Mouse (Mus musculus) hindbrain, postnatal 0 days (tissue): ENCODE data around the gene Ubc. TPM values are rescaled to one million over a fixed set of nuclear protein-coding genes. Genes with fewer than 3 reads are reported as not detected.

ENCODE experiments used
- ATAC-seq: fragments of 200-750 bp; cut with Nextera tagmentation; 2 replicates; pipeline ENCODE4 v1.8.0; 2017; ENCODE audit warnings: mild to moderate bottlenecking, moderate TSS enrichment, moderate library complexity
- DNase-seq: peaks from one replicate; pipeline ENCODE4 v3.0.0-alpha.2; 2015; ENCODE audit warnings: low spot score
- H3K27ac ChIP-seq: fragments of 300-500 bp; sonication (generic); 2 replicates; pipeline ENCODE4 v1.5.1; 2014; ENCODE audit warnings: mild to moderate bottlenecking
- H3K27me3 ChIP-seq: fragments of 300-500 bp; sonication (generic); 2 replicates; pipeline ENCODE4 v1.6.1; 2014; ENCODE audit warnings: low read length, mixed read lengths; ENCODE audit not compliant: insufficient read depth
- H3K36me3 ChIP-seq: fragments of 300-500 bp; sonication (generic); 2 replicates; pipeline ENCODE4 v1.6.1; 2014; ENCODE audit warnings: low read length, mixed read lengths; ENCODE audit not compliant: insufficient read depth
- H3K4me1 ChIP-seq: fragments of 300-500 bp; sonication (generic); 2 replicates; pipeline ENCODE4 v1.6.1; 2014; ENCODE audit warnings: antibody characterized with exemption, low read length, mixed read lengths; ENCODE audit not compliant: insufficient read depth
- H3K4me2 ChIP-seq: fragments of 300-500 bp; sonication (generic); 2 replicates; pipeline ENCODE4 v1.6.1; 2014; ENCODE audit warnings: low read depth, mild to moderate bottlenecking, low read length, moderate library complexity, mixed read lengths
- H3K4me3 ChIP-seq: fragments of 300-500 bp; sonication (generic); 2 replicates; pipeline ENCODE4 v1.5.1; 2014; ENCODE audit warnings: low read length
- H3K9ac ChIP-seq: fragments of 300-500 bp; sonication (generic); replicated peaks from 2 replicates; pipeline ENCODE4 v1.6.1; 2014; ENCODE audit warnings: mild to moderate bottlenecking, low read length, moderate library complexity, mixed read lengths
- H3K9me3 ChIP-seq: fragments of 300-500 bp; sonication (generic); 2 replicates; pipeline ENCODE4 v1.6.1; 2016; ENCODE audit warnings: low read length, mixed read lengths
- CTCF ChIP-seq: IDR thresholded peaks from 2 replicates; pipeline ENCODE4 v1.5.1; 2016; ENCODE audit warnings: antibody characterized with exemption, control low read depth, low read depth
- WGBS: fragments of 180-500 bp; shearing (Covaris S2); extraction: QIAGEN DNeasy Blood & Tissue Kit; methylation state at CpG from one replicate; pipeline ENCODE4 v1.1.7; 2014; 5-methylcytosine and 5-hydroxymethylcytosine counted together
- polyA plus RNA-seq: library from polyadenylated mRNA; unstranded; fragments of >200 nt; fragmentation: Nextera tagmentation; extraction: Ambion mirVana; gene quantifications from 2 replicates; pipeline ENCODE4 v1.2.1, GENCODE M21; 2015
- total RNA-seq: library from RNA; depleted of rRNA; stranded (reverse); fragments of >200 nt; gene quantifications from 2 replicates; pipeline ENCODE4 v1.2.3, GENCODE M21; 2014

Ubc gene
- total and polyA plus RNA-seq, 2 experiments from 2014 or later = 911 to 1,219 TPM

GRCm38 (mm10) chr5:125404903-125405545, 15.0 kb upstream of the Ubc start:
- peak overlapping the region; percentile 92 for H3K27ac ChIP-seq
- H3K27me3 ChIP-seq = no peaks in the 10 kb centered on the region
- ATAC-seq (peak; percentile 55), DNase-seq (peak; percentile 75)
- H3K4me2 ChIP-seq = peak overlapping the region; percentile 83
- peak overlapping the region; percentile 46 for H3K4me3 ChIP-seq
- peak overlapping the region; percentile 67 for H3K9ac ChIP-seq
- H3K4me1 ChIP-seq = peaks cover 6% of the 10 kb centered on the region
- TF ChIP-seq CTCF = no peak
- WGBS = under 1% methylated on average over 28 of the region's 28 CpGs
- no peaks in the 10 kb centered on the region for H3K36me3 ChIP-seq
- H3K9me3 ChIP-seq = no peaks in the 10 kb centered on the region

GRCm38 (mm10) chr5:125404536-125404902, 14.5 kb upstream of the Ubc start:
- H3K9me3 ChIP-seq = no peaks in the 10 kb centered on the region
- WGBS = 1% methylated on average over 7 of the region's 7 CpGs
- H3K9ac ChIP-seq = peak overlapping the region; percentile 67
- H3K27me3 ChIP-seq = no peaks in the 10 kb centered on the region
- no peaks in the 10 kb centered on the region for H3K36me3 ChIP-seq
- DNase-seq (peak; percentile 58), ATAC-seq (no peak)
- no peak for TF ChIP-seq CTCF
- H3K4me3 ChIP-seq = peak overlapping the region; percentile 46
- peak overlapping the region; percentile 83 for H3K4me2 ChIP-seq
- peak overlapping the region; percentile 92 for H3K27ac ChIP-seq
- peaks cover 6% of the 10 kb centered on the region for H3K4me1 ChIP-seq

GRCm38 (mm10) chr5:125403481-125404465, 13.8 kb upstream of the Ubc start:
- no peaks in the 10 kb centered on the region for H3K36me3 ChIP-seq
- peak overlapping the region; percentile 76 for H3K27ac ChIP-seq
- peak overlapping the region; percentile 83 for H3K4me2 ChIP-seq
- 11% methylated on average over 31 of the region's 31 CpGs for WGBS
- H3K4me1 ChIP-seq = peaks cover 6% of the 10 kb centered on the region
- H3K9me3 ChIP-seq = no peaks in the 10 kb centered on the region
- no peak for TF ChIP-seq CTCF
- peak overlapping the region; percentile 44 for H3K9ac ChIP-seq
- peak overlapping the region; percentile 46 for H3K4me3 ChIP-seq
- DNase-seq = peak; percentile 83
- no peaks in the 10 kb centered on the region for H3K27me3 ChIP-seq
- no peak for ATAC-seq

- H3K9ac ChIP-seq = no peak overlapping the region
- H3K4me3 ChIP-seq = no peak overlapping the region
- DNase-seq = no peak
- TF ChIP-seq CTCF = no peak
- H3K36me3 ChIP-seq = no peaks in the 10 kb centered on the region
- peaks cover 6% of the 10 kb centered on the region for H3K4me1 ChIP-seq
- no peaks in the 10 kb centered on the region for H3K9me3 ChIP-seq
- no peak overlapping the region for H3K27ac ChIP-seq
- WGBS = 67% methylated on average over 6 of the region's 6 CpGs
- ATAC-seq = no peak
- no peak overlapping the region for H3K4me2 ChIP-seq
- H3K27me3 ChIP-seq = no peaks in the 10 kb centered on the region
Measured at GRCm38 (mm10) chr5:125402991-125403390, 13.0 kb upstream of the Ubc start.

DNA sequence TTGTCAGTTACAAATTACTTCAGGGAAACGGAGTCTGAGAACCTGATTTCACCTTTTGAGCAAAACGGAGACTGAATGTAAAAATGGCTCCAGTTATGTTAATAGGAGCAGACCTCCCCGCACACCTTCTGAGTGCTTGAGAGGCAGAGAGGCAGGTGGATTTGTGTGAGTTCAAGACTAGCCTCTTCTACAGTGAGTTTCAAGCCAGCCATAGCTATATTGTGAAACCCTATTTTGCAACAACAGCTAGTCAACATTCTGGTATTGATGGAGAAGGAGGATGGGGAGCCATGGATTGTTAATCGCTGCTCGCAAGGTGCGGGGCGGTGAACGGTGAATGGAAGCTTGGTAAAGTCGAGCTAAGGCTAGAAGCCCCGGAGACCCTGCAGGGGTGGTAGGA, 12.5 kb upstream of the Ubc start:
- WGBS = 61% methylated on average over 10 of the region's 10 CpGs
- H3K4me3 ChIP-seq = no peak overlapping the region
- no peaks in the 10 kb centered on the region for H3K27me3 ChIP-seq
- H3K4me2 ChIP-seq = no peak overlapping the region
- H3K27ac ChIP-seq = no peak overlapping the region
- peaks cover 6% of the 10 kb centered on the region for H3K4me1 ChIP-seq
- H3K9ac ChIP-seq = no peak overlapping the region
- no peak for ATAC-seq
- DNase-seq = no peak
- H3K9me3 ChIP-seq = no peaks in the 10 kb centered on the region
- no peak for TF ChIP-seq CTCF
- H3K36me3 ChIP-seq = no peaks in the 10 kb centered on the region

GRCm38 (mm10) chr5:125400903-125401302, 10.9 kb upstream of the Ubc start:
- Histone ChIP-seq H3K27me3 (no peaks in the 10 kb centered on the region), H3K4me3 (no peak overlapping the region), H3K9me3 (no peaks in the 10 kb centered on the region), H3K27ac (no peak overlapping the region), H3K4me2 (no peak overlapping the region), H3K9ac (no peak overlapping the region), H3K36me3 (no peaks in the 10 kb centered on the region), H3K4me1 (no peaks in the 10 kb centered on the region)
- no peak for TF ChIP-seq CTCF
- WGBS = 51% methylated on average over 7 of the region's 7 CpGs
- DNase-seq = no peak
- no peak for ATAC-seq
